Mouse (Mus musculus) adrenal gland, postnatal 25 days (tissue): ENCODE results near the gene Cog1. TPM values are rescaled to one million over a fixed set of nuclear protein-coding genes. Genes with fewer than 3 reads are reported as not detected.

ENCODE experiments used
- DNase-seq: peaks from one replicate; pipeline ENCODE4 v3.0.0; 2021; ENCODE audit warnings: mixed read lengths
- total RNA-seq: library from RNA; stranded (reverse); gene quantifications from 2 replicates; pipeline ENCODE4 v1.2.3, GENCODE M21; 2021

Cog1 gene
- total RNA-seq, 1 experiment from 2014 or later, result 47.7 TPM

GRCm38 (mm10) chr11:113705966-113706652, 57.1 kb downstream of the Cog1 start:
- DNase-seq, result no peak

- no peak for DNase-seq
These were observed 59.8 kb downstream of the Cog1 start for GRCm38 (mm10) chr11:113708629-113709213.

GRCm38 (mm10) chr11:113709272-113709671, 60.3 kb downstream of the Cog1 start:
- no peak for DNase-seq

GRCm38 (mm10) chr11:113709731-113710256, 60.8 kb downstream of the Cog1 start, which contains the start of gene Cpsf4l:
Gene Cpsf4l, minus strand, starts transcription at chr11:113710017.
- DNase-seq, result no peak

GRCm38 (mm10) chr11:113710257-113710777, 61.3 kb downstream of the Cog1 start:
- DNase-seq, result no peak

- no peak for DNase-seq
These were observed 62.1 kb downstream of the Cog1 start for GRCm38 (mm10) chr11:113711061-113711460.

- peak; percentile 32 for DNase-seq
These were observed 66.2 kb downstream of the Cog1 start for GRCm38 (mm10) chr11:113715078-113715674.

- no peak for DNase-seq
These were observed 67.2 kb downstream of the Cog1 start for GRCm38 (mm10) chr11:113716132-113716531.

Other genes starting within 250 kb of the Cog1 start
- 0.85 and 2.6 TPM in 2 replicates for gene Sstr2, start 29.8 kb upstream of the Cog1 start, total RNA-seq
- 19.8 and 26.3 TPM in 2 replicates for gene Slc39a11, start 910 bp downstream of the Cog1 start, total RNA-seq
- 29.1 and 30.5 TPM in 2 replicates for gene Fam104a, start 35.0 kb downstream of the Cog1 start, total RNA-seq
- 21.7 and 22.4 TPM in 2 replicates for gene D11Wsu47e, start 35.2 kb downstream of the Cog1 start, total RNA-seq
- gene Cpsf4l, start 60.8 kb downstream of the Cog1 start, total RNA-seq, result 0.76 TPM in 2 replicates
- 114 and 133 TPM in 2 replicates for gene Cdc42ep4, start 102.7 kb downstream of the Cog1 start, total RNA-seq